Mouse (Mus musculus) G1E (cell line): Measurements from ENCODE around the gene Glt8d1. TPM values are rescaled to one million over a fixed set of nuclear protein-coding genes. Genes with fewer than 3 reads are reported as not detected.

Experiments used
- ATAC-seq: 2 replicates; pipeline ENCODE4 v1.8.0; 2016; ENCODE audit warnings: mild to moderate bottlenecking; ENCODE audit not compliant: insufficient number of reproducible peaks, poor library complexity, low FRiP score, severe bottlenecking; ENCODE audit errors: extremely low read depth
- DNase-seq: peaks from one replicate; pipeline ENCODE4 v3.0.0; 2012; ENCODE audit warnings: low spot score
- H3K27me3 ChIP-seq: 2 replicates; pipeline ENCODE4 v1.6.1; 2012; ENCODE audit warnings: mild to moderate bottlenecking, low read length, inconsistent platforms; ENCODE audit not compliant: insufficient read depth
- H3K36me3 ChIP-seq: replicated peaks from 2 replicates; pipeline ENCODE3; 2012; ENCODE audit warnings: mild to moderate bottlenecking, inconsistent platforms
- H3K4me1 ChIP-seq: 2 replicates; pipeline ENCODE4 v1.6.1; 2012; ENCODE audit warnings: low read depth, low read length, inconsistent platforms, mixed read lengths; ENCODE audit not compliant: insufficient read depth
- H3K4me3 ChIP-seq: 2 replicates; pipeline ENCODE4 v1.5.1; 2012; ENCODE audit warnings: low read depth, mild to moderate bottlenecking, inconsistent platforms, low read length, moderate library complexity, mixed read lengths
- H3K9me3 ChIP-seq: replicated peaks from 2 replicates; pipeline ENCODE4 v1.6.1; 2012; ENCODE audit warnings: inconsistent platforms
- CTCF ChIP-seq: IDR thresholded peaks from 2 replicates; pipeline ENCODE4 v1.5.1; 2012; ENCODE audit warnings: low read depth, low read length, inconsistent platforms, mixed read lengths
- GATA1 ChIP-seq: IDR thresholded peaks from 2 replicates; pipeline ENCODE4 v1.6.1; 2012; ENCODE audit warnings: borderline replicate concordance, low read length, inconsistent platforms, mixed read lengths
- GATA2 ChIP-seq: IDR thresholded peaks from 2 replicates; pipeline ENCODE4 v1.6.1; 2012; ENCODE audit warnings: low read depth, low read length, inconsistent platforms, borderline replicate concordance
- POLR2AphosphoS5 ChIP-seq: IDR thresholded peaks from 2 replicates; pipeline ENCODE4 v1.6.1; 2012; ENCODE audit warnings: low read depth, low read length, inconsistent platforms; ENCODE audit not compliant: insufficient replicate concordance
- TAL1 ChIP-seq: conservative IDR thresholded peaks from 2 replicates; pipeline ENCODE4 v1.6.1; 2012; ENCODE audit warnings: low read depth, low read length, inconsistent platforms, mixed read lengths
- polyA plus RNA-seq: library from polyadenylated mRNA; stranded (reverse); fragments of >175 nt; gene quantifications from 2 replicates; pipeline ENCODE4 v1.2.3, GENCODE M21; 2012
- total RNA-seq, 2 experiments: library from RNA; stranded (forward) in 1 of 2; stranded (reverse) in 1 of 2; fragments of 200-1000 nt in 1 of 2; fragments of >200 nt in 1 of 2; fragmentation: Nextera tagmentation in 1 of 2; gene quantifications; 2 replicates each; pipeline ENCODE4 v1.2.3; 2014 to 2017

The Glt8d1 gene
- total and polyA plus RNA-seq, 3 experiments, result 4.5 to 53.6 (median 23.7) TPM

GRCm38 (mm10) chr14:31016063-31016462 lies 14.9 kb downstream of the Glt8d1 start:
- no peak for TF ChIP-seq GATA1
- no peak for TF ChIP-seq CTCF
- TF ChIP-seq TAL1, result peak; percentile 46; the same call in 1 of the 2 replicates
- no peak for TF ChIP-seq GATA2
- no peak for TF ChIP-seq POLR2AphosphoS5
- ATAC-seq (peak; percentile 68), DNase-seq (peak; percentile 28)
- H3K4me3 ChIP-seq, result peak overlapping the region; percentile 53; the same call in 1 of the 2 replicates
- no peaks in the 10 kb centered on the region for H3K27me3 ChIP-seq
- no peaks in the 10 kb centered on the region for H3K9me3 ChIP-seq
- peaks cover 51% of the 10 kb centered on the region for H3K4me1 ChIP-seq
- peaks cover 68% of the 10 kb centered on the region for H3K36me3 ChIP-seq

DNA sequence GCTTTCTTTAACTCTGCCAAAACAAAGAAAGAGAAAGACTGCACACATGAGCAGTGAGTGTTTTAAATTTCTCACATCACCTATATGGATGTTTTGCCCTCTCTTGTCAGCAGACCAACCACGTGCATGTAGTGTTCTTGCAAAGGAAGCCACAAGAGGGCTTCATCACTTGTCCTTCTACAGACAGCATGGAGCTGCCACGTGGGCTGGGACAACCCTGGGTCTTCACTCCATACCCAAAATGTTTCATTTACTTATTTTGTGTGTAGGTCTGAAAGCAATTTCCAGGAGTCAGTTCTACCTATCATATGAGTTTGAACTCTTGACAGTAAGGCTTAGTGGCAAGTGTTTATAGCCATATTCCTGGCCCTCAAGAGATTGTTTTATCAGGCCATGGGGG lies 16.7 kb downstream of the Glt8d1 start:
- DNase-seq (peak; percentile 42), ATAC-seq (0 out of 2 replicates have a peak, but pooled peaks have one; percentile 22)
- peaks cover 56% of the 10 kb centered on the region for H3K4me1 ChIP-seq
- TF ChIP-seq POLR2AphosphoS5, result no peak
- no peak for TF ChIP-seq CTCF
- TF ChIP-seq GATA2, result no peak
- no peak for TF ChIP-seq TAL1
- H3K9me3 ChIP-seq, result no peaks in the 10 kb centered on the region
- peaks cover 64% of the 10 kb centered on the region for H3K36me3 ChIP-seq
- peak overlapping the region; percentile 84 for H3K4me3 ChIP-seq
- no peaks in the 10 kb centered on the region for H3K27me3 ChIP-seq

- DNase-seq (peak; percentile 77), ATAC-seq (peak; percentile 43)
- Histone ChIP-seq H3K4me3 (peak within 1 kb of the TSS; percentile 84), H3K27me3 (no peaks in the 10 kb centered on the region), H3K36me3 (peaks cover 60% of the 10 kb centered on the region), H3K4me1 (peaks cover 60% of the 10 kb centered on the region), H3K9me3 (no peaks in the 10 kb centered on the region)
- TF ChIP-seq POLR2AphosphoS5 (no peak), CTCF (no peak)
Observed at GRCm38 (mm10) chr14:31018860-31019291, 17.7 kb downstream of the Glt8d1 start, which contains the start of the genes Pbrm1 and Gnl3. Gene Pbrm1 (plus strand): TSS chr14:31019138. Gene Gnl3 (minus strand): TSS chr14:31019152.

- Histone ChIP-seq H3K9me3 (no peaks in the 10 kb centered on the region), H3K36me3 (peaks cover 60% of the 10 kb centered on the region)
- peak; percentile 76 for DNase-seq
Observed at GRCm38 (mm10) chr14:31019331-31020205, 18.4 kb downstream of the Glt8d1 start.

DNA sequence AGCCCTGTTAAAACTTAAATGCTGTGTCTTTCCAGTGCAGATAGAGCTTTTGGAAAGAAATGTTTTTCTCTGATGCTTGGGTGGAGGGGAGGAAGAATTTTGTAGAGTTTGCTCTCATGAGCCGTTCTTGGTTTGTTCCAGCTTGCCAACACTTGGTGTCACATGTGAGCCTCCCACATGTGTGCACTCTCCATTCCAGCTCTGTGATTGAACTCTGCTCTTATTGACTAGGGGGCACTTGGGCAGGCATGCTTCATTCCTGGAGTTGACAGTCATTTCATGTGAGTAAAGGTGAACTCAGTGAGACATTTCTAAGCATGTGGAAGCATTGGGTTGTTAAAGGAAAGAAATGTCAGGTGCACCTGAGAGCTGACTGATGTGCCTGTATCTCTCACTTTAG lies 21.4 kb downstream of the Glt8d1 start:
- H3K27me3 ChIP-seq, result no peaks in the 10 kb centered on the region
- H3K4me1 ChIP-seq, result peaks cover 39% of the 10 kb centered on the region
- DNase-seq (no peak), ATAC-seq (no peak)
- peaks cover 61% of the 10 kb centered on the region for H3K36me3 ChIP-seq
- H3K9me3 ChIP-seq, result no peaks in the 10 kb centered on the region
- H3K4me3 ChIP-seq, result no peak overlapping the region
- no peak for TF ChIP-seq CTCF
- TF ChIP-seq POLR2AphosphoS5, result no peak
- no peak for TF ChIP-seq GATA1
- TF ChIP-seq TAL1, result no peak
- TF ChIP-seq GATA2, result no peak

More at GRCm38 (mm10) chr14:31019331-31020205, 18.4 kb downstream of the Glt8d1 start:
- peak overlapping the region; percentile 84 for H3K4me3 ChIP-seq
- ATAC-seq, result peak; percentile 24
- H3K4me1 ChIP-seq, result peaks cover 57% of the 10 kb centered on the region
- no peaks in the 10 kb centered on the region for H3K27me3 ChIP-seq
- no peak for TF ChIP-seq POLR2AphosphoS5
- no peak for TF ChIP-seq GATA1
- no peak for TF ChIP-seq CTCF
- no peak for TF ChIP-seq TAL1
- TF ChIP-seq GATA2, result no peak

GRCm38 (mm10) chr14:31025785-31026184 lies 24.6 kb downstream of the Glt8d1 start:
- no peak for TF ChIP-seq POLR2AphosphoS5
- TF ChIP-seq GATA1, result no peak
- no peak for TF ChIP-seq CTCF
- no peak for TF ChIP-seq GATA2
- TF ChIP-seq TAL1, result no peak
- Histone ChIP-seq H3K4me3 (no peak overlapping the region), H3K36me3 (peaks cover 81% of the 10 kb centered on the region), H3K9me3 (no peaks in the 10 kb centered on the region), H3K4me1 (peaks cover 32% of the 10 kb centered on the region), H3K27me3 (no peaks in the 10 kb centered on the region)
- ATAC-seq, result no peak
- no peak for DNase-seq
